Mouse (Mus musculus) frontal cortex, adult 2 months (tissue): ENCODE measurements at regions not wholly inside any gene's neighbourhood (a gene's known extent, or its start where the extent isn't known, plus 50 kb on each side); places are given as distances from the start of the nearest gene placed in this dataset.

Experiments
- DNase-seq, 2 experiments: peaks; one replicate each; pipeline ENCODE4 v3.0.0; 2022; ENCODE audit warnings: low spot score in 1 of 2; ENCODE audit errors: extremely low spot score in 1 of 2

- DNase-seq: no peak
Observed at GRCm38 (mm10) chr13:38281712-38282111, 63.2 kb upstream of the Bmp6 start.

GRCm38 (mm10) chr13:38287960-38288359, 56.9 kb upstream of the Bmp6 start:
- no peak for DNase-seq

- DNase-seq: no peak
Observed at GRCm38 (mm10) chr13:38288572-38289440, 56.1 kb upstream of the Bmp6 start.

GRCm38 (mm10) chr13:38290287-38290941, 54.5 kb upstream of the Bmp6 start:
- peak in 1 of 2 experiments; percentile 6 for DNase-seq

GRCm38 (mm10) chr13:38291487-38291886, 53.4 kb upstream of the Bmp6 start:
- no peak for DNase-seq
